Mouse (Mus musculus) heart, adult 2 months (tissue): Measurements from ENCODE around the gene Gm20708.

ENCODE experiments used
- CTCF ChIP-seq: fragments of 200-600 bp; IDR thresholded peaks from 2 replicates; pipeline ENCODE4 v1.8.1; 2022; ENCODE audit warnings: antibody characterized with exemption, mild to moderate bottlenecking, moderate library complexity
- POLR2A ChIP-seq: fragments of 200-500 bp; IDR thresholded peaks from 2 replicates; pipeline ENCODE4 v1.6.1; 2011; ENCODE audit warnings: mild to moderate bottlenecking, low read depth, low read length, control low read depth; ENCODE audit not compliant: insufficient read depth

DNA sequence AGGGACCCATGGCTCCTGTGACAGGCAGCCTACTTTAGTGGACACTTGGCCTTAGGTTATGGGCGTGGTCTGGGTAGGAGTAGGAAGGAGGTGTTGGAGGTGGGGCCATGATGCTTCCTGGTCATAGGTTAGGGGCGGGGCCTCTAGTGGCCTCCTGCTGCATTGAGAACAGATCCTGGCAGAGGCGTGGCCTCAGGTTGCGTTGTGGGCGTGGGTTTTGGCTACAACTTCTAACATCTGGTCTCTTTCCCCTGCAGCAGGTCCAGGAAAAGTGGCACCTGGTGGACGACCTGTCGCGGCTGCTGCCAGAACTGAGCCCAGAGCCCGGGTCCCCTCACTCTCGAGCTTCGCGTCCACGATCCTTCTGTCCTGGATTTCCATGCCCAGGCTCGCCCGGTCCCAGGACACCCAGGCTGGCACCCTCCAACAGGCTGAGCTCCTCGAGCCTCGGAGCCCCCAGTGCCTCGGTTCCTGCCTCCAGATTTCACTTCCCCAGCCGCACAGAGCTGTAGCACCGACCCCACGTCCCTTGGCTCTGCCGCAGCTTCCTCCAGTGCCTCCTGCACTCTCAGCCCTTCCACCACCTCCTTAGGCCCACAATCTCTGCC, 17.1 kb upstream of the Gm20708 start:
- TF ChIP-seq POLR2A (no peak), CTCF (no peak)
